Mouse (Mus musculus): Measurements from ENCODE around the gene Iqsec1.

- TF ChIP-seq CTCF (IDR thresholded peaks at IDR 0.05; ENCODE audit: insufficient read depth, low read length) (no peak), POLR2A (IDR thresholded peaks at IDR 0.05; ENCODE audit: borderline replicate concordance, extremely low read depth, low read depth, low read length) (no peak)
Observed at GRCm38 (mm10) chr6:90678759-90679158, 309.7 kb downstream of the Iqsec1 start.
